Mouse (Mus musculus): ENCODE data around the gene Chst15.

DNA sequence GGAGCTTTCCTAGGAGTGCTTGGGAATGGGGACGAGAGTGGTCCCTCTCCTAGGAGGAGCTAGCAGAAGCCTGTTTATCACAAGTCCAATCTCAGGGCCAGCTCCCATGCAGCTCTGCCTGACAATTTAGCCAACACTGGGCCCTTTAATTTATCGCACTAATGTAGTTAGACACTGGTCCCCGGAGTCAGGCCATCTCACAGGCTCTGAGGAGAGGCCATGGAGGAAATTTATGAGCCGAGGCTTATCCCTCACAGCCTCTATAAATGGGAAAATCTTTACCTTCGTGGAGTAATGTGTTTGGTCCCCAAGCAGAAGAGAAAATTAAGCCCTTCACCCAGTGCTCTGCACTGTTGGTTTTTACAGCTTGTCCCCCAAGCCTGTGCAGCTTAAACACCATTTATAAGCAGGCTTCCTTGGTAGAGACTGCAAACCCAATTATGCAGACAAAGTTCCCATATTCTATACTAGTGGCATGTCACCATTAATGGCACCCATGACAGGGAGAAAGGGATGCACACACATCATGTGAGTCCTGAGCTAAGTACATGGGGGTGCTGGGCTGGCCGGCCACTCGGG, 18.5 kb downstream of the Chst15 start:
- TF ChIP-seq CTCF (conservative IDR thresholded peaks at IDR 0.05; ENCODE audit: low read length) (no peak), POU5F1 (IDR thresholded peaks at IDR 0.05; ENCODE audit: borderline replicate concordance, low read length) (no peak), NANOG (IDR thresholded peaks at IDR 0.05; ENCODE audit: borderline replicate concordance, low read length) (no peak)

All from E14TG2a.4 (cell line).